Mouse (Mus musculus) forebrain, embryonic 16.5 days (tissue): ENCODE measurements around the gene Gm14406. TPM values are rescaled to one million over a fixed set of nuclear protein-coding genes. Genes with fewer than 3 reads are reported as not detected.

ENCODE experiments used
- ATAC-seq: fragments of 200-750 bp; cut with Nextera tagmentation; 2 replicates; pipeline ENCODE4 v1.8.0; 2017; ENCODE audit warnings: mild to moderate bottlenecking, moderate library complexity
- H3K27ac ChIP-seq: fragments of 300-500 bp; sonication (generic); 2 replicates; pipeline ENCODE4 v1.5.1; 2014; ENCODE audit warnings: low read length, control low read depth
- H3K27me3 ChIP-seq: fragments of 300-500 bp; sonication (generic); replicated peaks from 2 replicates; pipeline ENCODE4 v1.6.1; 2014; ENCODE audit warnings: low read length; ENCODE audit not compliant: control insufficient read depth, insufficient read depth
- H3K36me3 ChIP-seq: fragments of 300-500 bp; sonication (generic); 2 replicates; pipeline ENCODE4 v1.6.1; 2014; ENCODE audit not compliant: control insufficient read depth, insufficient read depth
- H3K4me1 ChIP-seq: fragments of 300-500 bp; sonication (generic); replicated peaks from 2 replicates; pipeline ENCODE4 v1.6.1; 2014; ENCODE audit warnings: low read length; ENCODE audit not compliant: control insufficient read depth, insufficient read depth
- H3K4me2 ChIP-seq: fragments of 300-500 bp; sonication (generic); 2 replicates; pipeline ENCODE4 v1.6.1; 2014; ENCODE audit warnings: mild to moderate bottlenecking, low read length, control low read depth
- H3K4me3 ChIP-seq: fragments of 300-500 bp; sonication (generic); replicated peaks from 2 replicates; pipeline ENCODE4 v1.5.1; 2014; ENCODE audit warnings: mild to moderate bottlenecking, low read length, control low read depth
- H3K9ac ChIP-seq: fragments of 300-500 bp; sonication (generic); replicated peaks from 2 replicates; pipeline ENCODE4 v1.6.1; 2014; ENCODE audit warnings: low read depth, low read length, control low read depth
- H3K9me3 ChIP-seq: fragments of 300-500 bp; sonication (generic); 2 replicates; pipeline ENCODE4 v1.6.1; 2016; ENCODE audit warnings: low read length; ENCODE audit not compliant: control insufficient read depth
- WGBS: fragments of 180-500 bp; shearing (Covaris S2); extraction: QIAGEN DNeasy Blood & Tissue Kit; methylation state at CpG from one replicate; pipeline ENCODE4 v1.1.7; 2014; 5-methylcytosine and 5-hydroxymethylcytosine counted together
- polyA plus RNA-seq: library from polyadenylated mRNA; unstranded; fragments of >200 nt; fragmentation: Nextera tagmentation; extraction: Ambion mirVana; gene quantifications from 2 replicates; pipeline ENCODE4 v1.2.1, GENCODE M21; 2015

Gm14406 gene
- polyA plus RNA-seq, 1 experiment from 2014 or later: not detected

- Histone ChIP-seq H3K27ac (no peak overlapping the region), H3K9ac (no peak overlapping the region), H3K27me3 (no peaks in the 10 kb centered on the region), H3K9me3 (no peaks in the 10 kb centered on the region), H3K36me3 (no peaks in the 10 kb centered on the region), H3K4me1 (no peaks in the 10 kb centered on the region), H3K4me2 (no peak overlapping the region), H3K4me3 (no peak overlapping the region)
- WGBS: 82% methylated on average over 8 of the region's 8 CpGs
- no peak for ATAC-seq
These were observed 58.0 kb downstream of the Gm14406 start for GRCm38 (mm10) chr2:177520035-177520434.

Other genes starting within 250 kb of the Gm14406 start
- gene Gm14418, start 179.9 kb downstream of the Gm14406 start, polyA plus RNA-seq: 6.1 and 8.1 TPM in 2 replicates
- gene Zfp970, start 113.5 kb downstream of the Gm14406 start, polyA plus RNA-seq: 7.2 and 7.5 TPM in 2 replicates
- gene Gm14403, start 80.0 kb downstream of the Gm14406 start, polyA plus RNA-seq: 2.8 and 4.5 TPM in 2 replicates
- gene Gm14322, start 181.1 kb upstream of the Gm14406 start, polyA plus RNA-seq: 8.6 and 8.7 TPM in 2 replicates